Mouse (Mus musculus): ENCODE data around the gene 5730409E04Rik.

5730409E04Rik gene
- long read RNA-seq, experiment 1, partial matches to known transcripts, result 0 of 1 reads
- long read RNA-seq, experiment 1, other reads (novel, unspliced or antisense), result 0 of 1 reads
- long read RNA-seq, experiment 2, result 0 reads

DNA sequence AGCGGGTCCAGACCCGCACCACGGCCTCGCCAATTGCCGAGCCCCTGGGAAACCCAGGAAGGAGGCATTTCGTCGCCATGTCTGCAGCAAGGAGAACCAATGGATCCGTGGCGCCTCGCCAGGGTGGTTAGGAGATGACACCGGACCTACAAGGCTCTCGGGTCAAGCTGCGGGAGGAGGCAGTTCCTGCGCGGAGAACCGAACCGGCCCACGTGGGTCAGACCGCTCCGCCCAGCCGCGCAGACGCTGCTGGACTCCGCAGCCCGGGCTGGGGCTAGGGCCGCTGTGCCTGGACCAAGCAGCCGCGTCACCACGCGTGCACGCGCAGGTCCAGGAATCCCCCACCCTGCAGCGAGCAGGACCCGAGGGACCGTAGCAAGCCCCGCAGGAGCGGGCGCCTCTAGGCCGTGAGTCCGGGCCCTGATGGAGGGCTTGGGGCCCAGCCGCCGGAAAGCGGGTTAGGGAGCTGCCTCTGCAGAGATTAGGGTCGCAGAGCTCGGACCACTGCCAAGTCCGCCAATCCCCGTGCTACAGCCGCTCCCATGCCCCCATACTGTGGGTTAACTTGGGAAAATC is at the start of gene 5730409E04Rik:
TSS of gene 5730409E04Rik (plus strand) at position 213 of the 576 bp plus-strand sequence.
- intact Hi-C loops (cut with DNase I), result no loop called here

DNA sequence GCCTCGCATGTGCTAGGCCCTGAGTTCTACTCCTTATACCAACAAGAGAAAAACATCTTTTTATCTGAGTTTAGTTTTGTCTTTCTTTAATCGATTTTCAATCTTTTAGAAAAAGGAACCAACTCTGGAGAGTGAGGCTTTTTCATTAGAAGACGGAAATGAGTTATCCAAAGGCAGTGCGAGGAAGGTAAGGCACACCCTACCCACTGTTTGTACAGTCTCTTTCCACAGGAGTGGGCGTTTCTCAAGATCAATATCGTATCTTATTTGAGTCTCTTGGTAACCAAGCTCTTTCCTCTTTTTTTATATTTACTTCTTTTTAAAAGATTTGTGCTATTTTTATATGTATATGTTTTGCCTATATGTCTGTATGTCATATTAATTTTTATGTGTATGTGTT is 45.8 kb upstream of the 5730409E04Rik start:
- intact Hi-C loops (cut with DNase I), result no loop called here

DNA sequence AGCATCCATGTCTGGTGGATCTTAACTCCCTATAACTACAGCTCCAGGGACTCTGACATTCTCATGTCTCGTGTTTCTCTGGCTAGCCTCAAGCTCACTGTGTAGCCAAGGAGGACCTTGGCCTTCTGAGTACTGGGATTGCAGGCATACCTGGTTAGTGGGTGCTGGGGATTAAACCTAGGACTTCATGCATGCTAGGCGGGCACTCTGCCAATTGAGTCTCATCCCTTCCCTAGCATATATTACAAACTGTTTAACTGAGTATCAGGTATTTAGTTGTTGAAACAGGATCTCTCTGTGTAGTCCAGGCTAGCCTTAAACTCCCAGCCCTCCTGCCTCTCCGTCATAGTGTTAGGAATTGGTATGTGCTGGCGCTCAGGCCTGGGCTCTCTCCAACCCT is 42.4 kb upstream of the 5730409E04Rik start:
- intact Hi-C loops (cut with DNase I), result no loop called here

DNA sequence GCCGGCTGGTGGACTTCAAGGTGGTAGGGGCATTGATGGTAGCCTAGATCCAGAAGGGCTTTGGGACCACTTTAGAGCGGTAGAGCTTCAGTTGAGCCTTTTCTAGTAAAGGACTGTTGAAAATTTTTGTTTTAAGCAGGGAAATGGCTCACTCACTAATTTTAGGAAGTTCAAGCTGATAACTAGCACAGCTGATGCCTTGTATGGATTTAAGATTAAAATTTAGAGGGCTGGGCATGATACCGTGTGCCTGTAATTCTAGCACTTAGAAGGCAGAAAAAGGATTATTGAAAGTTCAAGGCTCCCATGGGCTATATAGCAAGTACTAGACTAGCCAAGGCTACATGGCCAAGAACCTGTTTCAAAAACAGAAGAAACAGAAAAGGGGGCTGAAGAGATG is 39.8 kb upstream of the 5730409E04Rik start:
- intact Hi-C loops (cut with DNase I), result no loop called here

DNA sequence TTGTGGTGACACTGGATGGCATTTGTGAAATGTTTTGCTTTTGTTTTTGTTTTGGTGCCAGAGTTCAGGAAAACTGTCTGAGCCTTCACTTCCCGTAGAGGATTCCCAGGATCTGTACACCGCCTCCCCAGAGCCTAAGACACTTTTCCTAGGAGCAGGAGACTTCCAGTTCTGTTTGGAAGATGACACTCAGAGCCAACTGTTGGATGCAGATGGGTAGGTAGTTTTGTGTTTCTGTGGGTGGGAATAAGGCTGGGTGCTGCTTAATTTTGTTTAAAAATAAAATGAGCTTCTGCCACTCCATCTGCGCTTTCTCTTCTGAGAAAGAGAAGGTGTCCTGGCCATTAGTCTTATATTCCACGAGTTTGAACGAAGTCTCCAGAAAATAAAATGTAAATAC is 33.3 kb upstream of the 5730409E04Rik start:
- intact Hi-C loops (cut with DNase I), result no loop called here

DNA sequence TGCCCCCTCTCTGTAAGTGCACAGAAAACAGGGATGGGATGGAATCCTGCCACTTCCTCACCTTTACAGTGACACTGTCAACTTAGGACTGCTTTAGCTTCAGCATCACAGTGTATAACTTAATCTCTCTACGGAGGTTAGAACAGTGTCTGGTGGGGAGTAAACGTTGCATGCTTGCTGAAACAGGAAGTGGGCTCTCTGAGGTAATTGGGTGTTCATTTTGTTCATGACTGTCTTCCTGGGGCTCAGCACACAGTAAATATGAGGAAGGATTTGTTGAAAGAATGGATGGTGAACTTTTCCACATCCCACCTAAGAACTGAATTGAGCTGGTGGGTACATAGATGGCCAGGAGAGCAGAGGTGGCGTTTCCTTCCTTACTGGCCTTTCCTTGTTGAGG is 31.7 kb upstream of the 5730409E04Rik start:
- intact Hi-C loops (cut with DNase I), result no loop called here

DNA sequence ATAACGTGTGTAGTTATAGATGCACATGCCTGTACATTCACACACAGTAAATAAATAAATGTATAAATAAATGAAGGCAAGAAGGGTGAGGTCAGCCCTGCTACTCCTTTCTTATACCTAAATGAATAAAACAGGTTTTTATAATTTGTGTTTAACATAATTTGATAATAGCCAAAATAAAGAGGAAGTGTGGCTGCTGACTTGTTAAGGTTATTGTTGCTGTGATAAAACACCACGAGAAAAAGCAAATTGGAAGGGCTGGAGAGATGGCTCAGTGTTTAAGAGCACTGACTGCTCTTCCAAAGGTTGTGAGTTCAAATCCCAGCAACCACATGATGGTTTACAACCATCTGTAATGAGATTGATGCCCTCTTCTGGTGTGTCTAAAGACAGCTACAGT is 30.5 kb upstream of the 5730409E04Rik start:
- intact Hi-C loops (cut with DNase I), result no loop called here

DNA sequence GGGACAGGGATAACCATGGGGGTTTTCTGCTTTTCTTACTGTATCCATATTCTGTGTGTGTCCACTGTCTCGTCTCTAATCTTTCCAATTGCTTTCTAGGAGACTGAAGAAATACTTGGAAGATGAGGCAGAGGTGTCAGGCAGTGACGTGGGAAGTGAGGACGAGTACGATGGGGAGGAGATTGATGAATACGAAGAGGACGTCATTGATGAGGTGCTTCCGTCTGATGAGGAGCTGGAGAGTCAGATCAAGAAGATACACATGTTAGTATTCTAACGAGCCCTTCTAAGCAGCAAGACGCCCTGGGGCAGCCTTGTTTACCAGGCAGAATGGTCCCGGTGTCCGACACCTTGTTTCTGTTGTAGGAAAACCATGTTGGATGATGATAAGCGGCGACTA is 23.9 kb upstream of the 5730409E04Rik start:
- intact Hi-C loops (cut with DNase I), result no loop called here

DNA sequence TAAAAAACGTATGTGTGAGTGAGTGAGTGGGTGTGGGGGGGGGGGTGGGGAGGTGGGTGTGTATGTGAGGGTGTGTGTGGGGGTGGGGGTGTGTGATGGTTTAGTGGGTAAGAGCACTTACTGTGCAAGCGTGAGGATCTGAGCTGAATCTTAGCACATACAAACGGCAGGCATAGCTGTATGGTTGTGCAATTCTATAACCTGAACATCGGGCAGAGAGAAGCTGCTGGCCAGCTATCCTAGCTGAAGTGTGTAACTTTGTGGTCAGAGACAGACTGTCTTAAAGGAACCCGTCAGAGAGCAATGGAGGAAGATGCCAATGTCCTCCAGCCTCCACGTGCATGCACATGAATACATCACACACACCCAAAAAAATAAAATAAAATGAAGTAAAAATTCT is 17.6 kb upstream of the 5730409E04Rik start:
- intact Hi-C loops (cut with DNase I), result no loop called here

DNA sequence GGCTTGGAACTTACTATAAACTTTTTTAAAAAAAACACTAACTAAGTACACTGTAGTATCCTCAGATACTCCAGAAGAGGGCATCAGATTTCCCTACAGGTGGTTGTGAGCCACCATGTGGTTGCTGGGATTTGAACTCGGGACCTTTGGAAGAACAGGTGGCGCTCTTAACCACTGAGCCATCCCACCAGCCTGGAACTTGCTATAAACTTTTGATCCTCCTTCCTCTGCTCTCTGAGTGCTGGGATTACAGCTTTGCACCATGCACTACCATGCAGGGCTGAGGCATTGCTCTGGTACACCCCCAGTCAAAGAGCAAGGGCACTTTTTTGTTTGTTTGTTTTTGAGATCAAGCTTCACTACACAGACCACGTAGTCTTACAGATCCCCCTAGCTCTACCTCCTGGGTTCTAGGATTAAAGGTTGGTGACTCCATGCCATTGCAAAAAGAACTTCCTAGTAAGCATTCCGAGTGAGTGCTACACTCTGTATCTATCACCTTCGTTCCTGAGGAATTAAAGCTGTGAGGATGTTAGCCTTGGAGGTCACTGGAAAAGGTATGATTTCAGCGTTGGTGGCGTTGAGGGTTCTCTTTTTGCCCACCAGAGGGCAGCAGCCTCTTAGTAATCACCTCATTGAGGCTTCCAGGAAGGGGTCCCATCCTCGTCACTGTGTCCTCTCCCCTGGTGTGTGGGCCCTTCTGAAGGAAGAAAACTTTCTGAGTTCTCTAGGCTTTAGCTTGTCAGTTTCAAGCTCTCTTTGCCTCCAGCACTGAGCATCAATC is 9.5 kb upstream of the 5730409E04Rik start:
- intact Hi-C loops (cut with DNase I), result loop anchor here (1.0 to 5.0 kb wide), 2 partner anchors 77 to 140 kb away; partner anchors contain the start of gene Psmb2

DNA sequence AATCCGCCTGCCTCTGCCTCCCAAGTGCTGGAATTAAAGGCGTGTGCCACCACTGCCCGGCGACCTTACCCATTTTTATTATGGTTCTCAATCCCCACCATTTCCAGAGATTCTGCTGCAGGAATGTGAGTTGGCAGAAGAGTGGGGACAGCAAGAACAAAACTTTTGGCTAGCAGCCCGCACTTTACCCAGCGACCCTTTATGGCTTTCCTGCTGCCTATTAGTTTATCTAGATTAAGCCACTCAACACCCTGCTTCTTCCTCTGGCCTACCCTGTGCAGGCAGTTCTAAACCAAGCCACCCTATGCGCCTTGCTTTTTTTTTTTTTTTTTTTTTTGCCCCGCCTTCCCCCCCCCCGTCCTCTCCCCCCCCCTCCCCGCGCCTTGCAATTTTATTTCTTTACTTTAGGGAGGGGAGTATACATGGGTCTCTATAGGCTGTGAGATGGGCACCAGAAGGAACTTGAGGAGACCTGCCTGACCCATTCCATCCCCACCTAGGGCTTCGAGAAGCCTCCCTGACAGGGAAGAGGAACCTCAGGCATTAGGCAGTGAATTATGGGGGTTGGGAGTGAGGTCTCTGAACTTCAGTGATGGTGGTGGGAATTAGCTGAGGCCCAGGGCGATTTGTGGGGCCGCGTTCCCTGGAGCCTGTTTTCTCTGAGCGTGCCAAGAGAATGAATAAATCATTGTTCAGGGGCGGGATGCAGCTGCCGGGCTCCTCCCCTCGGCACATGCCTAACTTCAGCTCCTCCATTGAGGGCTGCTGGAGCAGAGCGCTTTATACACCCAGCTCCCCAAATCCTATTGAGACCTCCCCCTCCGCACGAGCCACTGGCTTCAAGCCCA is 7.8 kb upstream of the 5730409E04Rik start:
- intact Hi-C loops (cut with DNase I), result loop anchor here (5.0 kb wide), 1 partner anchor 75 kb away; the partner anchor contains the start of gene Psmb2

DNA sequence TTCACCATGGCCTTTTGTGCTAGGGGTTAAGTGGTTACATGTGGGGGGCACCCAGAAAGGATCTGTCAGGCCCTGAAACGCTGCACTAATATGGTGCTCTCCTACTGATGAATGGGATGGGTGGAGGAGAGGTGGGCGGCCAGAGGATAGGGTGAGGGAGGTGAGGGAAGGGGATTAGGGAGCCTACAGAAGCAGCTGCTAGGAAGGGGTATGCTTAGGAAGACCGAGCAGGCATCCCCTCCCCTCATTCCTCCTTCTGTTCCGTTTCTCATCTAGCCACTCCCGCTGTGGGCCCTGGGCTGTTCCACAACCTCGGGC is 7.2 kb upstream of the 5730409E04Rik start:
- intact Hi-C loops (cut with DNase I), result loop anchor here (5.0 kb wide), 1 partner anchor 75 kb away; the partner anchor contains the start of gene Psmb2

DNA sequence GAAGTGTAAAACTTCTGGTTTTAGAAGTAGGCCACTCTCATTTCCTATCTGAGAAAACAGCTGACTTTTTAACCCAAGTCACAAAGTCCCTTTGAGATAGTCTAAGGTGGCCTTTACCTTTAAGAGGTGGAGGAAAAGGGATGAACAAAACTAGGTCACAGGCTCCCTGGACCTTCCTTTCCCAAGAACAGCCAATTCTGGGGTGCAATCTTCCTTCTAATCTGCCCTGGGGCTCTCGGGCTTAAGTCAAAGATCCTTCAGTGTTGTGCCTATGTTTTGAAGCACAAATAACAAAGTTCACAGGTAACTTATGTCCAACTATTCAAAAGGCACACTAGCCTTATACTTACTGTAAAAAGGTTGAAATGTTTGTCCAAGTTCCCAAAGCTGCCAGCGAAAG is 5.5 kb upstream of the 5730409E04Rik start:
- intact Hi-C loops (cut with DNase I), result loop anchor here (5.0 kb wide), 1 partner anchor 73 kb away; the partner anchor contains the start of gene Psmb2

DNA sequence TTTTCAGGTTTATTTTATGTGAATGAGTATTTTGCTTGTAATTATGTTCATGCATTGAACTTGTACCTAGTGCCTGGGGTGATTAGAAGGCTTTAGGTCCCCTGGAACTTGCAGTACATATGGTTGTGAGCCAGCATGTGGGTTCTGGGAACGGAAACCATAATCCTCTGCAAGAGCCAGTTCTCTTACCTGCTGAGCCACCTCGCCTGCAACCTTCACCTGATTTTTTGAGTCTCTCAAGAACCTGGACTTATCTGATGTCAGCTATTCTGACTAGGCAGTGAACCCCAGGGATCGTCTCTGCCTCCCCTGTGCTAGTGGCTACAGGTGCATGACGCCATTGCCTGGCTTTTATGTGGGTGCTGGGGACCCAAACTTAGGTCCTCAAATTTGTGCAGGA is 3.9 kb upstream of the 5730409E04Rik start:
- intact Hi-C loops (cut with DNase I), result no loop called here

DNA sequence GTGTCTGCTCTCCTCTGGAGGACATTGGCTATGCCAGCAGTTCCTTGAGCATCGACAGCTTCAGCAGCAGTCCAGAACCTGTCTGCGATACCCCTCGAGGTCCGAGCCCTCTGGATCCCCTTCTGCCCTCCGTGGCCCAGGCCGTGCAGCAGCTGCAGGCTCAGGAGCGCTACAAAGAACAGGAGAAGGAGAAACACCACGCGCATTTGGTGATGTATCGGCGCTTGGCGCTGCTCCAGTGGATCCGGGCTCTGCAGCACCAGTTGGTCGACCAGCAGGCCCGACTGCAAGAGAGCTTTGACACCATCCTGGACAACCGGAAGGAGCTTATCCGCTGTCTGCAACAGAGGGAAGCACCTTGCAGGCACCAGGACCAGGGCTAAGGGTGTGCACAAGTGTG is 2.4 kb downstream of the 5730409E04Rik start:
- intact Hi-C loops (cut with DNase I), result no loop called here

DNA sequence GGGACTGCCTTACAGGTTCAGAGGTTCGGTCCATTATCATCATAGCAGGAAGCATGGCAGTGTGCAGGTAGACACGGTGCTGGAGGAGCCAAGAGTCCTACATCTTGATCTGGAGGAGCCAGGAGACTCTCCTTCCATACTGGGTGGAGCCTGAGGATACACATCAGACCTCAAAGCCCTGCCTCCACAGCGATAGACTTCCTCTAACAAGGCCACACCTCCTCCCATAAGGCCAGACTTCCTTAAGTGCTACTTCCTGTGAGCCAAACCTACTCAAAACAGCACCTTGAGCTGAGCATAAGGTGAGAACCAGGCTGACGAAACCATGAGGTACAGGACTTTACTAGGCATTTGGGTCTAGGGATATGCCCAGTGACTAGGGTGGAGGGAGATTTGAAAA is 6.7 kb downstream of the 5730409E04Rik start:
- intact Hi-C loops (cut with DNase I), result no loop called here

DNA sequence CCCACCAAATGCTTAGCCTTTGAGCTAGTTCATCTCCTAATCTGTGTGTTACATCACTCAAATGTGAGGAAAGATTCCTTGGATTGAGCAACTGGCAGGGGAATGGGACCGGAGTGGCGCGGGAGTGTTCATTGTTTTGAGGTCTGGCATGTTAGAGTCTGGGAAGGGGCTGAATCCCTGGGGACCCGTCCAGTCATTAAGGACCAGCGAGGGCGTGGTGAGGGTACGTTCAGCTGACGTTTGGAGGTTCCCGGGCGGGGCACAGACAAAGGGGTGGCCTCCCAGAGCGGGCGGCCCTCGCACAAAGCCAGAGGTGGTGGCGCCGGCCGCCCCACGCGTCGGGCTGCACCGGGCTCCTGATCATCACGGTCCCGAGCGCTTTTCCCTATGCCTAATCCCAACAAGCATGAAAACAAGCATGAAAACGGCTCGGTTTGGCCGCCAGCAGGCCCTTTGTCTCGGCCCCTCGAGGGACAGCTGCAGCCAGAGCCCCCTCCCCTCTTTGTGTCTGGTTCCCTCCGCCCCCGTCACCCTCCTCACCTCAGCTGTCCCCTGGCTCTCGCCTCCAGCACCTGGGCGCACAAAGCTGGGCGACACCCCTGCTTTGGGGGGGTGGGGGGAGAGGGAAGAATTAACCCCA is 10.2 kb downstream of the 5730409E04Rik start:
- intact Hi-C loops (cut with DNase I), result no loop called here

DNA sequence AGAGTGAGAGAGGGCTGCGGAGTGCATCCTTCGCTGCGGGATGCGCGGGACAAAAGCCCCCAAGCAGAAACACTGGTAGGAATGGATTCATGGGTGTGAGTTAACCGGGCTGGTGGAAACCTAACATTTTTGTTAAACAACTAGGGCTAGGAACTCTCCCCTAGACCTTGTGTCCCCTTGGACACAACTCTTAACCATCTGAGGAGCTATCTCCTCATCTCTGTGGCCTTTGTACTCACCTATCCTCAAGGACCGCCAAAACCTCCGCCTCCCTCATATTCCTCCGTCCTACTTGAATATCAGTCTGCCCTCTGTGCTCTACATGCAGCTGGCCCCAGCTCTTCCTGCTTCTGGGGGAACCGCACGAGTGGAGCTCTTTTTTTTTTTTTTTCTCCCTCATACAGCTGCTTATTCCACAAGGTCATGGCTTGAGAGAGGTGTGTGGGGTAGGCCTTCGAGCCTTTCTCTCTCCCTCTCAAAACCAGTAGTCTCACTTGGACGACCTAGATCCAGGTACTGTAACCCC is 10.8 kb downstream of the 5730409E04Rik start:
- intact Hi-C loops (cut with DNase I), result no loop called here

DNA sequence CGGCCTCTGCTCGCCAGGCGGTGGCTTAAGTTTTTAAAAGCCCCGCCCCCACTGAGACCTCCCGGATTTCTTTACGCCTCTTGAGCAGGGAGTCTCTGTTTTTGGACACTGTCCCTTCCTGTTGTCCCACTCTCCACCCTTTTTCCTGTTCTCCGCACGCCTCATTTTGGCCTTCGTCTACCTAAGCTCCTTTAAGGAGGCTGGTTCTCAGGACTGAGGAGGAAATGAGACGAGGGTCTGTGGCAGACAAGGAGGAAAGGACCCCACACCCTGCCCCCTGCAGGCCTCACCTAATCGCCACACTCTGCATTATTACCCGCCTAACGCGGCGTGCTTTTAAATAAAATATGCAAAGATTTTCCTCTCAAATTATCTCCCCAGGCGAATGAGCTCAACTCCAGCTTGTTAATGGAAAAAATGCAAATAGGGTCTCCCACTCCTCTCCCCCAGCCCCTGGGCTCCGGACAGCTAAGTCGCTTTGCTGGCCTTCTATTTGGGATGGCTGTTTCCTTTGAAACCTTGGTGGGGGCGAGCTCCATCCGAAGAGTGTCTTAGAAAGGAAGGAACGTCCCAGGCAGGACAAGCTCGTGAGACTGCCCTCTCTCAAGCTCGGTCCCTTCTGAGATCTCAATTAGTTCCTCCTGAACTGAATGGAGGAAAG is 17.5 kb downstream of the 5730409E04Rik start:
- intact Hi-C loops (cut with DNase I), result no loop called here

DNA sequence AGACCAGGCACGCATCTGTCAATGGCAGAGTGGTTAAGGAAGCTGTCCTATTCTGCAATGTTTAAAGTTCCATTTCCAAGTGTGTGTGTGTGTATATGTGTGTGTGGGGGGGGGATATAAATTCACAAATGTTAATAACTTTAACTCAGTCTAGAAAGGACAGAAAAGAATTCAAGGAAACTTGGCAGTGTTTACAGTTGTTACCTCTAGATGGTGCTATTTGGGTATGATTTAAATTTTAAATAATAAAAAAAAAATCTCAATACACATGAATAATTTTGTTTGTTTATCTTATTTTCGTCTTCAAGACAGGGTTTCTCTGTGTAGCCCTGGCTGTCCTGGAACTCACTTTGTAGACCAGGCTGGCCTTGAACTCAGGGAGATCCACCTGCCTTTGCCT is 22.3 kb downstream of the 5730409E04Rik start:
- intact Hi-C loops (cut with DNase I), result loop anchor here (2.0 kb wide), 1 partner anchor 109 kb away; no protein-coding TSS in a partner anchor
